8 mouse cellular contexts compared by ENCODE assay signal in genomic region chr6:14900579-14901021, GRCm38 (mm10). TPM values are rescaled to one million over a fixed set of nuclear protein-coding genes. Genes with fewer than 3 reads are reported as not detected.
DNase-seq lines count a peak whose midpoint lies in the region; ATAC-seq lines count a peak whose summit lies in the region.

No protein-coding gene starts in this region.

- WGBS in intestine, embryonic 14.5 days: 1% methylated on average over 20 of the region's 20 CpGs
- under 1% methylated on average over 20 of the region's 20 CpGs for WGBS in limb, embryonic 10.5 days
- WGBS in midbrain, embryonic 14.5 days: under 1% methylated on average over 20 of the region's 20 CpGs

- peak; percentile 58 for DNase-seq in adrenal gland, postnatal 25 days
- DNase-seq in embryo, embryonic 11 days: peak; percentile 88
- DNase-seq in gastrocnemius, postnatal 4 days (ENCODE audit: low spot score in 2 of 2): peak; percentile 42 to 71
- peak; percentile 91 for DNase-seq in intestine, embryonic 14.5 days (ENCODE audit: low spot score)
- DNase-seq in limb, embryonic 10.5 days (ENCODE audit: low spot score): peak; percentile 83
- DNase-seq in midbrain, embryonic 14.5 days: peak; percentile 84
- peak; percentile 59 for DNase-seq in testis, postnatal 10 days (ENCODE audit: low spot score)
- DNase-seq in spleen, adult 18-20 months: no peak

- H3K4me1 ChIP-seq in intestine, embryonic 14.5 days (replicated peaks; ENCODE audit: control insufficient read depth, insufficient read depth, low read length): peaks cover 19% of the 10 kb centered on the region
- peaks cover 49% of the 10 kb centered on the region for H3K4me1 ChIP-seq in limb, embryonic 10.5 days
- peaks cover 23% of the 10 kb centered on the region for H3K4me1 ChIP-seq in midbrain, embryonic 14.5 days (ENCODE audit: control insufficient read depth, insufficient read depth, low read length)

- no peaks in the 10 kb centered on the region for H3K27me3 ChIP-seq in intestine, embryonic 14.5 days (replicated peaks; ENCODE audit: control insufficient read depth, insufficient read depth, low read length)
- H3K27me3 ChIP-seq in limb, embryonic 10.5 days (ENCODE audit: low read depth, poor library complexity, severe bottlenecking): peaks cover 10% of the 10 kb centered on the region; the same call in 1 of the 2 replicates
- no peaks in the 10 kb centered on the region for H3K27me3 ChIP-seq in midbrain, embryonic 14.5 days (ENCODE audit: control insufficient read depth, insufficient read depth, low read length)

- H3K9ac ChIP-seq in intestine, embryonic 14.5 days (ENCODE audit: low read length): peak overlapping the region; percentile 92
- H3K9ac ChIP-seq in midbrain, embryonic 14.5 days (replicated peaks; ENCODE audit: low read length): peak overlapping the region; percentile 71; the same call in 1 of the 2 replicates

- peak overlapping the region; percentile 84 for H3K27ac ChIP-seq in intestine, embryonic 14.5 days (ENCODE audit: low read depth)
- peak overlapping the region; percentile 93 for H3K27ac ChIP-seq in limb, embryonic 10.5 days
- peak overlapping the region; percentile 72 for H3K27ac ChIP-seq in midbrain, embryonic 14.5 days (replicated peaks; ENCODE audit: low read depth, low read length)

- H3K4me3 ChIP-seq in intestine, embryonic 14.5 days (ENCODE audit: low read depth, low read length): peak overlapping the region; percentile 75
- H3K4me3 ChIP-seq in limb, embryonic 10.5 days: peak overlapping the region; percentile 78
- H3K4me3 ChIP-seq in midbrain, embryonic 14.5 days (replicated peaks; ENCODE audit: low read depth, low read length): peak overlapping the region; percentile 73

- peak overlapping the region; percentile 71 for H3K4me2 ChIP-seq in intestine, embryonic 14.5 days (ENCODE audit: low read length)
- H3K4me2 ChIP-seq in midbrain, embryonic 14.5 days (ENCODE audit: low read length): peak overlapping the region; percentile 98

- no peaks in the 10 kb centered on the region for H3K36me3 ChIP-seq in intestine, embryonic 14.5 days (ENCODE audit: control insufficient read depth, insufficient read depth, low read length)
- no peaks in the 10 kb centered on the region for H3K36me3 ChIP-seq in limb, embryonic 10.5 days
- no peaks in the 10 kb centered on the region for H3K36me3 ChIP-seq in midbrain, embryonic 14.5 days (ENCODE audit: control insufficient read depth, insufficient read depth, low read length)

- no peaks in the 10 kb centered on the region for H3K9me3 ChIP-seq in intestine, embryonic 14.5 days (ENCODE audit: control insufficient read depth, low read length)
- no peaks in the 10 kb centered on the region for H3K9me3 ChIP-seq in limb, embryonic 10.5 days (replicated peaks)
- no peaks in the 10 kb centered on the region for H3K9me3 ChIP-seq in midbrain, embryonic 14.5 days (ENCODE audit: control insufficient read depth, low read length)

- peak; percentile 73 for ATAC-seq in intestine, embryonic 14.5 days (replicated peaks; ENCODE audit: low FRiP score, low TSS enrichment, low read depth)
- ATAC-seq in midbrain, embryonic 14.5 days (ENCODE audit: low FRiP score, low TSS enrichment): peak; percentile 83

RNA-seq across cellular contexts. Expression of gene Foxp2, which starts 0.5 kb away (rescaled TPM):
- total RNA-seq in adrenal gland, postnatal 25 days (2021): 4.5 and 6.5 TPM in 2 replicates
- 1 to 10 TPM; 4.8 to 5.6 TPM for total RNA-seq in gastrocnemius, postnatal 4 days (2021)
- 35.9 and 44.0 TPM in 2 replicates for polyA plus RNA-seq in intestine, embryonic 14.5 days (2014; fragmentation: Nextera tagmentation; extraction: Ambion mirVana)
- 9.0 and 17.9 TPM in 2 replicates for polyA plus RNA-seq in limb, embryonic 10.5 days (2016; fragmentation: Nextera tagmentation; extraction: Ambion mirVana)
- polyA plus RNA-seq in midbrain, embryonic 14.5 days (2014; fragmentation: Nextera tagmentation; extraction: Ambion mirVana): 102 and 106 TPM in 2 replicates

Comparison
In these comparisons a context has a peak if more than half of its experiments do, and no peak if none do; other contexts are left out.
1. DNase-seq: peak in adrenal gland, postnatal 25 days (single experiment), embryo, embryonic 11 days (single experiment), gastrocnemius, postnatal 4 days (2 of 2), intestine, embryonic 14.5 days (single experiment), limb, embryonic 10.5 days (single experiment), midbrain, embryonic 14.5 days (single experiment) and testis, postnatal 10 days (single experiment); none in spleen, adult 18-20 months (0 of 2).
2. Peak in every context shown above with its lines, with median percentiles within 50 percentile points of each other: H3K27ac ChIP-seq and H3K4me3 ChIP-seq.